Mouse (Mus musculus) monocyte, adult 59 days (primary cell): Measurements from ENCODE around the gene Ctsll3. TPM values are rescaled to one million over a fixed set of nuclear protein-coding genes. Genes with fewer than 3 reads are reported as not detected.

ENCODE experiments used
- total RNA-seq, 2 experiments: library from RNA; stranded (reverse); gene quantifications; one replicate each; pipeline ENCODE4 v1.2.4; 2023

The Ctsll3 gene
- not detected for total RNA-seq

GRCm38 (mm10) chr13:60802749-60803148 lies at the start of gene Ctsll3:
Ctsll3 (minus strand) TSS chr13:60802849.

GRCm38 (mm10) chr13:60786264-60786663 lies 16.4 kb downstream of the Ctsll3 start, which contains the start of gene BC051665:
BC051665 (minus strand) TSS chr13:60786364.

Other genes with a start within 250 kb of the Ctsll3 start
- 10 to 100 TPM; 26.8 to 41.5 TPM for gene Dapk1, start 200.9 kb downstream of the Ctsll3 start, total RNA-seq
- gene BC051665, start 16.5 kb downstream of the Ctsll3 start, total RNA-seq = not detected
- gene 4930486L24Rik, start 61.6 kb upstream of the Ctsll3 start, total RNA-seq = not detected
- gene Gm49392, start 94.0 kb upstream of the Ctsll3 start, total RNA-seq = not detected
- 10 to 100 TPM in 1 of 2 experiments, 1 to 10 TPM in 1; 7.5 to 14.3 TPM for gene Ctla2b, start 94.6 kb upstream of the Ctsll3 start, total RNA-seq
- not detected for gene Tpbpb, start 102.0 kb upstream of the Ctsll3 start, total RNA-seq
- gene Gm49393, start 132.7 kb upstream of the Ctsll3 start, total RNA-seq = not detected
- gene Gm49391, start 133.7 kb upstream of the Ctsll3 start, total RNA-seq = under 1 TPM in 1 of 2 experiments, not detected in 1; 0.70 TPM
- under 1 TPM in 1 of 2 experiments, not detected in 1; 0.55 TPM for gene Ctla2a, start 133.8 kb upstream of the Ctsll3 start, total RNA-seq
- not detected for gene Tpbpa, start 139.1 kb upstream of the Ctsll3 start, total RNA-seq
- gene Ctsj, start 203.1 kb upstream of the Ctsll3 start, total RNA-seq = not detected
- not detected for gene Ctsq, start 237.8 kb upstream of the Ctsll3 start, total RNA-seq